Mouse (Mus musculus): ENCODE data around the gene Mrps24. TPM values are rescaled to one million over a fixed set of nuclear protein-coding genes. Genes with fewer than 3 reads are reported as not detected.

Mrps24 gene
- polyA plus RNA-seq, 1 experiment, result 139 TPM

- Histone ChIP-seq H3ac (ENCODE audit: control insufficient read depth, insufficient read length) (no peak overlapping the region), H3K4me3 (no peak overlapping the region), H3K36me3 (ENCODE audit: control insufficient read depth, insufficient read depth) (no peaks in the 10 kb centered on the region), H3K4me2 (ENCODE audit: low read depth) (no peak overlapping the region), H3K79me2 (ENCODE audit: control insufficient read depth, insufficient read depth) (no peaks in the 10 kb centered on the region), H3K27me3 (ENCODE audit: control insufficient read depth, insufficient read depth, insufficient read length) (peaks cover 14% of the 10 kb centered on the region)
- TF ChIP-seq MYOD1 (IDR thresholded peaks at IDR 0.05; ENCODE audit: control insufficient read depth in 1 of 3, insufficient read length in 2 of 3, low read depth in 2 of 3) (no peak), REST (IDR thresholded peaks at IDR 0.05; ENCODE audit: insufficient read depth, insufficient read length) (no peak), TCF3 (IDR thresholded peaks at IDR 0.05; ENCODE audit: insufficient read length, low read depth) (no peak), USF1 (IDR thresholded peaks at IDR 0.05; ENCODE audit: low read depth) (no peak), TCF12 (IDR thresholded peaks at IDR 0.05; ENCODE audit: insufficient read depth, poor library complexity, severe bottlenecking) (no peak), POLR2AphosphoS2 (IDR thresholded peaks at IDR 0.05; ENCODE audit: insufficient read length, low read depth) (no peak), CEBPB (IDR thresholded peaks at IDR 0.05; ENCODE audit: insufficient read depth, poor library complexity, severe bottlenecking) (no peak), POLR2A (IDR thresholded peaks at IDR 0.05; ENCODE audit: insufficient read length, low read depth) (no peak), MAX (IDR thresholded peaks at IDR 0.05; ENCODE audit: low read depth) (no peak), SRF (IDR thresholded peaks at IDR 0.05; ENCODE audit: control insufficient read depth, insufficient read length, low read depth) (no peak), E2F4 (IDR thresholded peaks at IDR 0.05; ENCODE audit: insufficient read depth) (no peak), MYOG (IDR thresholded peaks at IDR 0.05; ENCODE audit: control insufficient read depth in 1 of 3, insufficient read depth in 1 of 3, insufficient read length in 2 of 3, low read depth in 2 of 3) (no peak)
Measured at GRCm38 (mm10) chr11:5691775-5692174, 23.7 kb downstream of the Mrps24 start.

DNA sequence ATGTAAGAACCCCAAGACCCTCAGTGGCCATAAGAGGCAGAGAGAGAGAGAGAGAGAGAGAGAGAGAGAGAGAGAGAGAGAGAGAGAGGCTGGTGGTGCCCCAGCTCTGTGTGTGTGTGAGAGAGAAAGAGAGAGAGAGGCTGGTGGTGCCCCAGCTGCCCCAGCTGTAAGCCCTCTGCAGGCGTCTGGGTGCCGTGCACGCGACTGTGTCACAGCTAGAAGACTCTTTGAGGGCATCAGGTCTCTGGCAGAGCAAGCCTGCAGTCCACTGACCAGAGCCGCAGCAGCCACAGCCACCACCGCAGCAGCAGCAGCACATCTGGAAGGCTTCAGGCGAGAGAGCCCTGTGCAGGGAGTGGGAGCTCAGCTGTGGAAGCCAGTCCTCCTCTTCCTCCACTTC is 31.2 kb downstream of the Mrps24 start:
- Histone ChIP-seq H3K27me3 (ENCODE audit: control insufficient read depth, insufficient read depth, insufficient read length) (peaks cover 22% of the 10 kb centered on the region), H3ac (ENCODE audit: control insufficient read depth, insufficient read length) (no peak overlapping the region), H3K36me3 (ENCODE audit: control insufficient read depth, insufficient read depth) (no peaks in the 10 kb centered on the region), H3K79me2 (ENCODE audit: control insufficient read depth, insufficient read depth) (no peaks in the 10 kb centered on the region), H3K4me3 (no peak overlapping the region), H3K4me2 (ENCODE audit: low read depth) (no peak overlapping the region)
- TF ChIP-seq REST (IDR thresholded peaks at IDR 0.05; ENCODE audit: insufficient read depth, insufficient read length), result no peak
- TF ChIP-seq E2F4 (IDR thresholded peaks at IDR 0.05; ENCODE audit: insufficient read depth), result no peak
- TF ChIP-seq USF1 (IDR thresholded peaks at IDR 0.05; ENCODE audit: low read depth), result no peak
- no peak for TF ChIP-seq POLR2A (IDR thresholded peaks at IDR 0.05; ENCODE audit: insufficient read length, low read depth)
- no peak for TF ChIP-seq TCF12 (IDR thresholded peaks at IDR 0.05; ENCODE audit: insufficient read depth, poor library complexity, severe bottlenecking)
- TF ChIP-seq CEBPB (IDR thresholded peaks at IDR 0.05; ENCODE audit: insufficient read depth, poor library complexity, severe bottlenecking), result no peak
- TF ChIP-seq MAX (IDR thresholded peaks at IDR 0.05; ENCODE audit: low read depth), result no peak

GRCm38 (mm10) chr11:5682541-5682940 is 32.9 kb downstream of the Mrps24 start:
- Histone ChIP-seq H3K79me2 (ENCODE audit: control insufficient read depth, insufficient read depth) (no peaks in the 10 kb centered on the region), H3K27me3 (ENCODE audit: control insufficient read depth, insufficient read depth, insufficient read length) (peaks cover 19% of the 10 kb centered on the region), H3ac (ENCODE audit: control insufficient read depth, insufficient read length) (no peak overlapping the region), H3K4me3 (no peak overlapping the region), H3K4me2 (ENCODE audit: low read depth) (no peak overlapping the region), H3K36me3 (ENCODE audit: control insufficient read depth, insufficient read depth) (no peaks in the 10 kb centered on the region)
- no peak for TF ChIP-seq MYOD1 (IDR thresholded peaks at IDR 0.05; ENCODE audit: control insufficient read depth in 1 of 3, insufficient read length in 2 of 3, low read depth in 2 of 3)
- no peak for TF ChIP-seq POLR2A (IDR thresholded peaks at IDR 0.05; ENCODE audit: insufficient read length, low read depth)

Other genes starting within 250 kb of the Mrps24 start
- gene Xbp1, start 195.0 kb downstream of the Mrps24 start, polyA plus RNA-seq (2012; fragmentation: generic; extraction: Trizol), result 102 TPM
- 9.0 TPM for gene Ccdc117, start 173.5 kb downstream of the Mrps24 start, polyA plus RNA-seq (2012; fragmentation: generic; extraction: Trizol)
- not detected for gene Ankrd36, start 146.0 kb downstream of the Mrps24 start, polyA plus RNA-seq (2012; fragmentation: generic; extraction: Trizol)
- 21.3 TPM for gene Urgcp, start 46.7 kb upstream of the Mrps24 start, polyA plus RNA-seq (2012; fragmentation: generic; extraction: Trizol)
- gene Dbnl, start 72.8 kb upstream of the Mrps24 start, polyA plus RNA-seq (2012; fragmentation: generic; extraction: Trizol), result 71.0 TPM
- 349 TPM for gene Pgam2, start 88.1 kb upstream of the Mrps24 start, polyA plus RNA-seq (2012; fragmentation: generic; extraction: Trizol)
- 4.3 TPM for gene Polm, start 122.3 kb upstream of the Mrps24 start, polyA plus RNA-seq (2012; fragmentation: generic; extraction: Trizol)
- 103 TPM for gene Aebp1, start 146.3 kb upstream of the Mrps24 start, polyA plus RNA-seq (2012; fragmentation: generic; extraction: Trizol)
- 101 TPM for gene Pold2, start 162.6 kb upstream of the Mrps24 start, polyA plus RNA-seq (2012; fragmentation: generic; extraction: Trizol)
- gene Myl7, start 183.1 kb upstream of the Mrps24 start, polyA plus RNA-seq (2012; fragmentation: generic; extraction: Trizol), result not detected
- gene Gck, start 234.4 kb upstream of the Mrps24 start, polyA plus RNA-seq (2012; fragmentation: generic; extraction: Trizol), result 0.07 TPM
- 89.7 TPM for gene Ykt6, start 240.0 kb upstream of the Mrps24 start, polyA plus RNA-seq (2012; fragmentation: generic; extraction: Trizol)

Data from myocyte (in vitro differentiated cells).